Mouse (Mus musculus): ENCODE measurements around the gene Angptl4.

DNA sequence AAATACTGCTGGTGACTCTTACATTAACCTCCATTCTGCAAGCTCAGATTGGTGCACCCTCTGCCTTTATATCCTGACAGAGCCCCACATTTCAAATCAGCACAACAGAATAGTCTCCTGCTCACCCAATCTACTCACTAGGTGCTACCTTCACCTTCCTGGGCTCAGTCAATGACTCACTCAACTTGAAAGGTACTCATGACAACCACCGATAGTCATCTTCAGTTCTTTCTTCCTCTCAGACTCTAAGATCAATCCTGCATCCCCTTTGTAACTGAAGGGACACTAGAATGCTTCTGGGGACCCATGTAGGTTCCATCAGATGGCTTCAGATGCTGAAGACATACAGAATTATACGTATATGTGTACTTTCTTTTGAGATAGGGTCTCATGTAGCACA, 29.3 kb downstream of the Angptl4 start:
- TF ChIP-seq POLR2A (IDR thresholded peaks at IDR 0.05; ENCODE audit: low read depth, low read length) (no peak), CTCF (conservative IDR thresholded peaks at IDR 0.05; ENCODE audit: insufficient read depth, insufficient read length, low read depth, low read length) (no peak)

Data from kidney, adult 2 months (tissue).